Mouse (Mus musculus) cerebellum, adult 9-10 months (tissue): ENCODE data around the gene Hoxb8.

Experiments used
- DNase-seq: peaks from one replicate; pipeline ENCODE4 v3.0.0; 2022

Hoxb8 gene

GRCm38 (mm10) chr11:96286739-96287385 lies 5.2 kb downstream of the Hoxb8 start:
- no peak for DNase-seq

- DNase-seq: no peak
These were observed 5.7 kb downstream of the Hoxb8 start for GRCm38 (mm10) chr11:96287411-96287810.

- no peak for DNase-seq
These were observed 6.9 kb downstream of the Hoxb8 start for GRCm38 (mm10) chr11:96288455-96289221.

- no peak for DNase-seq
These were observed 7.6 kb downstream of the Hoxb8 start for GRCm38 (mm10) chr11:96289293-96289692.

- DNase-seq: no peak
These were observed 8.1 kb downstream of the Hoxb8 start for GRCm38 (mm10) chr11:96289837-96290236.

- no peak for DNase-seq
These were observed 9.1 kb downstream of the Hoxb8 start for GRCm38 (mm10) chr11:96290705-96291355.

GRCm38 (mm10) chr11:96291681-96292564 lies 10.2 kb downstream of the Hoxb8 start, which contains the start of gene Hoxb6:
Hoxb6 (plus strand) TSS chr11:96292476.
- DNase-seq: no peak

GRCm38 (mm10) chr11:96292565-96293301 lies 11.0 kb downstream of the Hoxb8 start:
- DNase-seq: no peak

GRCm38 (mm10) chr11:96293302-96293921 lies 11.7 kb downstream of the Hoxb8 start:
- DNase-seq: no peak

GRCm38 (mm10) chr11:96294245-96295091 lies 12.8 kb downstream of the Hoxb8 start:
- DNase-seq: peak; percentile 14

- no peak for DNase-seq
These were observed 13.6 kb downstream of the Hoxb8 start for GRCm38 (mm10) chr11:96295092-96295835.

- DNase-seq: no peak
These were observed 15.3 kb downstream of the Hoxb8 start for GRCm38 (mm10) chr11:96296997-96297396.

GRCm38 (mm10) chr11:96297428-96297827 lies 15.7 kb downstream of the Hoxb8 start:
- DNase-seq: no peak

GRCm38 (mm10) chr11:96297968-96298635 lies 16.4 kb downstream of the Hoxb8 start:
- no peak for DNase-seq

- DNase-seq: no peak
These were observed 17.4 kb downstream of the Hoxb8 start for GRCm38 (mm10) chr11:96298895-96299667.

GRCm38 (mm10) chr11:96299781-96300180 lies 18.1 kb downstream of the Hoxb8 start:
- no peak for DNase-seq

- no peak for DNase-seq
These were observed 18.8 kb downstream of the Hoxb8 start for GRCm38 (mm10) chr11:96300354-96301063.

- no peak for DNase-seq
These were observed 19.3 kb downstream of the Hoxb8 start for GRCm38 (mm10) chr11:96301064-96301431.
